Mouse (Mus musculus) embryonic fibroblast, embryonic 13.5 days (primary cell): ENCODE measurements around the gene Fam131c. TPM values are rescaled to one million over a fixed set of nuclear protein-coding genes. Genes with fewer than 3 reads are reported as not detected.

Source experiments
- H3K27ac ChIP-seq: 2 replicates; pipeline ENCODE4 v1.5.1; 2012; ENCODE audit warnings: low read length, control low read depth, inconsistent platforms; ENCODE audit not compliant: insufficient read depth
- H3K4me1 ChIP-seq: 2 replicates; pipeline ENCODE4 v1.6.1; 2011; ENCODE audit warnings: low read length; ENCODE audit not compliant: control insufficient read depth, insufficient read depth
- H3K4me3 ChIP-seq: 2 replicates; pipeline ENCODE4 v1.5.1; 2011; ENCODE audit warnings: mild to moderate bottlenecking, control low read depth, low read length; ENCODE audit not compliant: insufficient read depth
- CTCF ChIP-seq: IDR thresholded peaks from 2 replicates; pipeline ENCODE4 v1.5.1; 2011; ENCODE audit warnings: mild to moderate bottlenecking, control low read depth, low read length, moderate library complexity, borderline replicate concordance; ENCODE audit not compliant: insufficient read depth
- POLR2A ChIP-seq: IDR thresholded peaks from 2 replicates; pipeline ENCODE4 v1.6.1; 2011; ENCODE audit warnings: low read depth, mild to moderate bottlenecking, control low read depth, low read length, moderate library complexity
- polyA plus RNA-seq: library from polyadenylated mRNA; stranded (reverse); fragments of >200 nt; gene quantifications from 2 replicates; pipeline ENCODE4 v1.2.4, GENCODE M21; 2011; ENCODE audit warnings: low read depth; ENCODE audit not compliant: missing spikeins, insufficient read length

The Fam131c gene
- polyA plus RNA-seq, 1 experiment = not detected

GRCm38 (mm10) chr4:141353868-141354267 lies 14.2 kb upstream of the Fam131c start:
- no peak for TF ChIP-seq POLR2A
- TF ChIP-seq CTCF = no peak
- no peaks in the 10 kb centered on the region for H3K4me1 ChIP-seq
- no peak overlapping the region for H3K4me3 ChIP-seq
- no peak overlapping the region for H3K27ac ChIP-seq

GRCm38 (mm10) chr4:141357811-141358210 lies 10.2 kb upstream of the Fam131c start:
- H3K4me3 ChIP-seq = no peak overlapping the region
- TF ChIP-seq POLR2A (no peak), CTCF (no peak)
- H3K4me1 ChIP-seq = no peaks in the 10 kb centered on the region
- no peak overlapping the region for H3K27ac ChIP-seq

GRCm38 (mm10) chr4:141359222-141359621 lies 8.8 kb upstream of the Fam131c start:
- no peak overlapping the region for H3K4me3 ChIP-seq
- H3K4me1 ChIP-seq = no peaks in the 10 kb centered on the region
- no peak overlapping the region for H3K27ac ChIP-seq
- TF ChIP-seq POLR2A = no peak
- no peak for TF ChIP-seq CTCF

- no peak for TF ChIP-seq CTCF
- no peak for TF ChIP-seq POLR2A
- Histone ChIP-seq H3K4me3 (no peak overlapping the region), H3K4me1 (no peaks in the 10 kb centered on the region), H3K27ac (no peak overlapping the region)
Observed at GRCm38 (mm10) chr4:141360846-141361245, 7.2 kb upstream of the Fam131c start.

GRCm38 (mm10) chr4:141362937-141363548 lies 5.0 kb upstream of the Fam131c start:
- peak; percentile 26; the same call in 1 of the 2 replicates for TF ChIP-seq CTCF
- TF ChIP-seq POLR2A = no peak
- Histone ChIP-seq H3K27ac (no peak overlapping the region), H3K4me1 (no peaks in the 10 kb centered on the region), H3K4me3 (no peak overlapping the region)

GRCm38 (mm10) chr4:141365126-141365525 lies 2.9 kb upstream of the Fam131c start:
- Histone ChIP-seq H3K27ac (no peak overlapping the region), H3K4me3 (no peak overlapping the region), H3K4me1 (no peaks in the 10 kb centered on the region)
- TF ChIP-seq CTCF (no peak), POLR2A (no peak)

GRCm38 (mm10) chr4:141365876-141366275 lies 2.1 kb upstream of the Fam131c start:
- TF ChIP-seq CTCF (no peak), POLR2A (no peak)

GRCm38 (mm10) chr4:141372426-141372825 lies 4.4 kb downstream of the Fam131c start:
- TF ChIP-seq POLR2A (no peak), CTCF (no peak)
- H3K4me3 ChIP-seq = no peak overlapping the region
- H3K4me1 ChIP-seq = no peaks in the 10 kb centered on the region
- H3K27ac ChIP-seq = no peak overlapping the region

More at GRCm38 (mm10) chr4:141365876-141366275, 2.1 kb upstream of the Fam131c start:
- Histone ChIP-seq H3K4me1 (no peaks in the 10 kb centered on the region), H3K4me3 (no peak overlapping the region), H3K27ac (no peak overlapping the region)

GRCm38 (mm10) chr4:141379674-141380073 lies 11.7 kb downstream of the Fam131c start:
- no peak for TF ChIP-seq POLR2A
- TF ChIP-seq CTCF = no peak
- Histone ChIP-seq H3K4me1 (no peaks in the 10 kb centered on the region), H3K4me3 (no peak overlapping the region), H3K27ac (no peak overlapping the region)

GRCm38 (mm10) chr4:141382406-141382805 lies 14.4 kb downstream of the Fam131c start:
- no peaks in the 10 kb centered on the region for H3K4me1 ChIP-seq
- TF ChIP-seq CTCF (no peak), POLR2A (no peak)
- H3K27ac ChIP-seq = no peak overlapping the region
- no peak overlapping the region for H3K4me3 ChIP-seq

GRCm38 (mm10) chr4:141385275-141385674 lies 17.3 kb downstream of the Fam131c start:
- no peak overlapping the region for H3K27ac ChIP-seq
- H3K4me3 ChIP-seq = no peak overlapping the region
- TF ChIP-seq POLR2A (no peak), CTCF (peak; percentile 80; the same call in 1 of the 2 replicates)
- no peaks in the 10 kb centered on the region for H3K4me1 ChIP-seq
